Mouse (Mus musculus) neutrophil, adult 5-6 weeks (primary cell): ENCODE measurements at regions not wholly inside any gene's neighbourhood (a gene's known extent, or its start where the extent isn't known, plus 50 kb on each side); places are given as distances from the start of the nearest gene placed in this dataset.

ENCODE experiments used
- ATAC-seq: fragments of 151-379, 151-347 bp; 2 replicates; pipeline ENCODE4 v1.8.0; 2017; ENCODE audit warnings: mild to moderate bottlenecking, moderate TSS enrichment; ENCODE audit not compliant: insufficient number of reproducible peaks, poor library complexity, low FRiP score, severe bottlenecking; ENCODE audit errors: extremely low read depth

DNA sequence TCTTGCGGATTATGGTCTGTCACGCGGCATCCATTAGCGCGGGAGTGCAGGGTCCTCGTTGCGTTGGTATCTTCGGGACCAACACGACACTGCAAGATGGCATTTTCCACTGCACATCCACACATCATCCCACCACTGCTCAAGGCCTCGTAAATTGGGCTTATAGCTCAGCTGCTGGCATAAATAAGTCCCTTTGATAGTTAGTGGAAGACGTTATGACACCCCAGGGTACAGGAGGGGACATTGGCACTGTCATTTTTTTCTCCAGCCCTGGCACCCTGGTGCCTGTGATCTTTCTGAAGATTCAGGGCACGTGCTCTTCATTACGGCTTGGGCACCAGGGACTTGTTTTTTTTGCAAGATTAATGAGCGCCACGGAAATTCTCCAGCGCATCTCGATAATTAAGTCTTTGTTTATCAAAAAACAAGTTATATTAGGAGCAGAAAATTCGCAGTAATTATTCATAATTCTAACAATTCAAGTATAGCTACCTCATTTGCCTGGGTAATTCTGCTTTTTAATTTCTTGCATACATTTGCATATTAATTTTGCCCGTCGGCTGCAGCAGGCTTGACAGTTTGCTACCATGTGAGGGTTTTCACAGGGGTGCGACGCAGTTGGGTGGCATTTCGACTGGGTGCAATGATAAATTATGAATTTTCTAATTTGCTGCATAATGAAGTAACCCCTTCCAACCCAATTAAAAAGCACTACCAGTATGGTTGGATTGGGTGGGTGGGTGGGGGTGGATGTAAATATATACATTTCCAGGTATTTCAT, 119.1 kb downstream of the Vrk1 start:
- no peak for ATAC-seq

DNA sequence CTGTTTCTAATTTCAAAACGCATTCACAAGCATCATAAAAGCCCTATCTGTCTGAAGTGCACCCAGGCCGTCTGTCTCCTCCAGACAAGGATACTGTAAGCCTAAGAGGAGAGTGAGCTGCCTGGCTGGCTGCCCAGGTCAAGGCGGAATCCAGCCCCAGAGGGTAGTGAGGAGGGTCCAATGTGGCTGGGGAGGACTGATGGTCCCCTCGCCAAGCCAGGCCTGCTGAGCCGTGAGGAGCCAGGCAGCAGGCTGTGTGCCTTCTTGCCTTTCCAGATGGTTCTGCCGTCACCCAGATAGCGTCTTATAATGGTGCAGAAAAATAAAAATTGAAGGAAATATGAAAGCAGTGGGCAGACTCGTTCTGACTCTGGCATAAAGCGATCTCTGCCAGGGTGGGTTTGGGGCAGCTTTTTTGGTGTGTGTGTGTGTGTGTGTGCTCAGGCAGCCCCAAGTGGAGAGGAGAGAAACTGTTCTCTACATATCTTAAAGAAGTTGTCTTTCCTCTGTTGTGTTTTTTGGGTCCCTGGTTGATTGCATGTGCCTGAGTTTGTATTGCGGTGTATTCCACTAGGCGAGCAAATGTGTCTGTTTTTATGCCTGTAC, 120.1 kb downstream of the Vrk1 start:
- ATAC-seq: no peak

DNA sequence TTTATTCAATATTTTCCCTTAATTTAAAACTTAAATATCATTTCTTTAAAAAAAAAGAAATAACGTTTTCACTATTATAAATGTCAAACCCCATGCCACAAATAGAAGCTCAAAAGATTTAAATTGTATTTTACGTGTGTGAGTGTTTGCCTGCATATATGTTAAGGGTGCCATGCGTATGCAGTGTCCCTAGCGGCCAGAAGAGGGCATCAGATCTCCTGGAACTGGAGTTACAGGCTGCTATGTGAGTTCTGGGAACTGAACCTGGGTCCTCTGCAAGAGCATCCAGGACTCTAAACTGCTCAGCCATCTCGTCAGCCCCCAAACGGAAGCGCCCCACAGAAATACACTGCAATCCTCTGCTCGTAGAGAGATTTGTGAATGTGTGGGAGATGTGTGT, 122.7 kb downstream of the Vrk1 start:
- no peak for ATAC-seq

DNA sequence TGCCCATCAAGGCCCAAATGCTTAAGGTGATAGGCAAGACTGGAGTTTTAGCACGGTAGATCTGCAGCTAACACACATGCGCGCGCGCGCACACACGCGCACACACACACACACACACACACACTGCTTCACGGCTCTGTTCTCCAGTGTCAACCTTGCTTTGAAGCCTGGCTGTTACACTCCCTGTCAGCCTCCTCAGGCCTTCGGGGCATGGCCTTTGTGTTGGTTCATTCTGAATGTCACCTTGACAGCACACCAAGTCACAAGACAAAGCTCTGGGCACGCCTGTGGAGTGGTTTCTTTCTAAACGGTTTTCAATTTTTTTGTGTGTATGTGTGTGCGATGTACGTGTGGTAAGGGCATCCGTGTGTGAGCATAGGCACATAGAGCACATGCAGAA, 128.4 kb downstream of the Vrk1 start:
- ATAC-seq: no peak

DNA sequence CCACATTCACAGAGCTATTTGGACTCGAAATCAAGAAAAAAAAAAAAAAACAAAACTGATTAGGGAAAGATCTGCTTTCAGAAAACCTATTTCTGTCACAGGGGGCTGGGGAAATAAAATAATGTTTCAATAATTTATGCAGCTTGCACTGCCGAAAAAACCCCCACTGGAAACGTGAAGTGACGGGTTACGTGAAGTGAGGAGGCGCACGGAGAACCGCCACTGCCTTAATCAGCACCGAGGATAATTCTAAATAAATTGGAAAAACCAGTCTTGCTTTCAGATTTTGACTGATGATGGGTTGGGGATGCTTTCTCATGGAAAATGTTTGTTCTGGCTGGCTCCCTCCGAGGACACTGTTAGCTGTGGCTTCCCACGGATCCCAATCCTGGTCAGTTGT, 129.5 kb downstream of the Vrk1 start:
- ATAC-seq: no peak

DNA sequence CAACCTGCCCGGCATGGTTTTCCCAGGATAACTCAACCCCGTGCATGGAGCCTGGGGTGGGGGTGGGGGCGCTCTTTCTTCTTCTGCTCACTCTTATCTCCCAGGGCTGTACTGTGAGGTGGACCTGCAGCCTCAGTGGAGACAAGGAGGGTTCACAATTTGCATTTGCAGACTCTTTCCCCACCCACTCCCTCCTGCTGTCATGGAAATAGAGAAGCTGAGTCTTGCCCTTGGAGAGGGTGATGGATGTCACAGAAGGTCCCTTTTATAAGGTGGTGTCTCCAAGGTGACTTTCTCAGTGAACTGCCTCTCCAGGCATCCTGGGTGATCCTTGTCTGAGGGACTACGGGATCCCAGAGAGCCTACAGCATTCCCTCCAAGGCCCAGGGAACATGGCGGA, 129.9 kb downstream of the Vrk1 start:
- no peak for ATAC-seq

DNA sequence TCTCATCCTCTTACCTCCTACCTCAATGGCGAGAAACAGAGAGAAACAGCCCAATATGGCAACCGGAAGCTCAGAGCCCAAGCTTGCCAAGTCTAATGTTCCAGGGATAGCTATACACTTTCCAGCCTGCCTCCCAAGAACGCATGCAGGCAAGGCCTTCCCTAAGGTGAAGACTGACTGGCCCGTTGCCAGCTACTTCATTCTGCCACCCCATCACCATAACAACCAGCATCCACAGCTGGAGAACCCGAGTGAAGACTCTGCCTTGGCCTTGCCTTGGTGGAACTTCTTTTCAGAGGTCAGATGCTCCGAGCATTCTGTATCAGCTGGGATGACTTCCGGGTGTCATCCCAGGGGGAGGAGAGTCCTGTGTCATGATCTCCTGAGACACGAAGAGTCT, 130.6 kb downstream of the Vrk1 start:
- ATAC-seq: no peak

DNA sequence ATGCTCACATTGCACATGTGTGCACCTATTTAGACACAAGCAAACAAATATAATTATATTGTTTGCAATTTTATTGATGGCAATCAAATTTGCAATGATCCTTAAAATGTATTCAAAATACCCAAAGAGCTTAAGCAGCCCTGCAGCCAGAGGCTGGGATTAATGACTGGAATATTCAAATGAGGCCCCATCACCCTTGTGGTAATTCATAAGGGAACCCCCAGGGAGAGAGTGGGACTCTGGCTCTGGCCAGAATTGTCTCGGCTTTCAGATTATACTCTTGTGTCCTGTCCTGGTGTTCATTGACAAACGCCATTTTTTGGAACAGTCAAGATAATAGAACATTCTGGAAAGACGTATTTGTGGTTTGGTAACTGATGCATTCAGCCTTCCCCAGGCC, 133.5 kb downstream of the Vrk1 start:
- no peak for ATAC-seq

DNA sequence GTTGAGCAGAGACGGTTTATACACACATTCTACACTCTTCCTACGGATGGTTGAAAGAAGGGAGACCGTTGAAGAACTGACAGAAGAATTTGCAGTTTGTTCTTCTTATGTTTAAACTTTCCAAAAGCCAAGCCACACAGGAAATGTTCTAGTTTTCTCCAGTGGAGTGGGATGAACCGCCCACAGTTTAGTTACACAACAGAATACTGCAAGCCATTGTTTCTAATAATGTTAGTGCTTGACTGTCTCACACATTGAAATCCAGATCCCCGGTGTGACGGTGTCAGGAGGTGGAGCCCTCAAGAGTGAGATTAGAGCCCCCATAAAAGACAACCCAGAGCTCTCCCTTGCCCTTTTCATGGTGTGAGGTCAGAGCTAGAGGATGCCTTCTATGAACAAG, 146.8 kb downstream of the Vrk1 start:
- no peak for ATAC-seq

DNA sequence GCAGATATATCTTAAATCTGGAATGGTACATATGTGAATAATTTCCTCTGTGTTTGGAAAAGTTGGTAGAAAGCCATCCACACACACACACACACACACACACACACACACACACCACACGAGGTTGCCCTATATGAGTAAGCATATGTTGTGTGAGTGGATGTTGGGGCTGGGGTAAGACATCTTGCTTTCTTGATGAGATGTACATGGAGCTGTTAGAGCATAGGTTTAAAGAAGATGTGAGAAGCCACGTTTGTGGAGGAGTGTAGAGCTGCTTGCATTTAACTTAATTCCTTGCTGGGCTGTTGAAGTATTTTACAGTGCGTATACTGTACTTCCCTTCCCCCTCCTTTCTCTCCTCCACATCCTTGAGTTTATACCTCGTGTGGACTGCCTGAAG, 147.8 kb downstream of the Vrk1 start:
- ATAC-seq: no peak

DNA sequence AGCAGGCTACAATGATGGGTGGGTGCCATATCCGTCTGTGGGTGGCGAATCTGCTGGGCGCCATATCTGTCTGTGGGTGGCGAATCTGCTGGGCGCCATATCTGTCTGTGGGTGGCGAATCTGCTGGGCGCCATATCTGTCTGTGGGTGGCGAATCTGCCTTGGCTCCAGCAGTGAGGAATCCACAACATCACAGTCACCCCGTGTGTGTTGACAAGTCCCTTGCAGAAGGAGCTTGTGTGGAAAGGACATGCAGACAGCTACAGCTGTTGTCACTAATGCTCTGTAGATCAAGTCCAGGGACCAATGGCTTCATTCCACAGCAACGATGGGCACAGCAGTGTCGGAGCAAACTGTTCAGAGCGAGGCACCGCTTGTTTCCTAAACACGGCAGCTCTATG, 148.6 kb downstream of the Vrk1 start:
- no peak for ATAC-seq

DNA sequence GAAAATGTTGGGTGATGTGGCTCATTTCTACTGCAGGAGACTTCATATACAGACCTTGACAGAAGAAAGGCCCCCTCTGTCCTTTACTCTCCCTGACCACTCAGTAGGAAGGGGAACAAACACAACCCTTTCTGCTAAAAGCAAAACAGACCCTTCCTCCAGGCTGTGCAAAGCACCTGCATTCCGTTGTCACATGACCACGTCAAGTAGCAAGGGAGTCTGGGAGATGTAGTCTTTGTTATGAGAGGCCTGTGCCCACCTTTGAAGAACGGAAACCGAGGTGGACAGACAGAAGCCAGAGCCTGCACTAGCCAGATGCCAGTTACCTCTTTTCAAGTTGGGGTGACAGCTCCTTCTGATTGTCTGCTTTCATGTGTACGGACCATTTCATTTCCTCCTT, 161.3 kb downstream of the Vrk1 start:
- ATAC-seq: no peak

DNA sequence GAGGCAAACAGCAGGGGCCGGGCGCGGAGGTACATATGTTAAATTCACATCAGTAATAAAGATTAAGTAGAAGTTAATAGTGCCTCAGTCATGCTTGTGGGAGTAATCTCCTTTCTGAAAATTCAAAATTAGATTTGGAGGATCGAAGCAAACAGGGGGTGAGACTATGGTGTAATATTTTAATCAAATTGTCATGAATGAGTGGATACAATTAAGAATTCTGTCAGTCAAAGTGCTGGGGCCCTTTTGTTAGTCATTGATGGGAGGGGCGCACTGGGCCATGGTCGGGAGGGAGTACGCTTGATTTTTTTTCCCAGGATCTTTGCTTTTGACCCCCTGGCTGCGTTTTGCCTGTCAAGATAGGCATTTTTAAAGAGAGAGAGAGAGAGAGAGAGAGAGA, 163.2 kb downstream of the Vrk1 start:
- no peak for ATAC-seq

DNA sequence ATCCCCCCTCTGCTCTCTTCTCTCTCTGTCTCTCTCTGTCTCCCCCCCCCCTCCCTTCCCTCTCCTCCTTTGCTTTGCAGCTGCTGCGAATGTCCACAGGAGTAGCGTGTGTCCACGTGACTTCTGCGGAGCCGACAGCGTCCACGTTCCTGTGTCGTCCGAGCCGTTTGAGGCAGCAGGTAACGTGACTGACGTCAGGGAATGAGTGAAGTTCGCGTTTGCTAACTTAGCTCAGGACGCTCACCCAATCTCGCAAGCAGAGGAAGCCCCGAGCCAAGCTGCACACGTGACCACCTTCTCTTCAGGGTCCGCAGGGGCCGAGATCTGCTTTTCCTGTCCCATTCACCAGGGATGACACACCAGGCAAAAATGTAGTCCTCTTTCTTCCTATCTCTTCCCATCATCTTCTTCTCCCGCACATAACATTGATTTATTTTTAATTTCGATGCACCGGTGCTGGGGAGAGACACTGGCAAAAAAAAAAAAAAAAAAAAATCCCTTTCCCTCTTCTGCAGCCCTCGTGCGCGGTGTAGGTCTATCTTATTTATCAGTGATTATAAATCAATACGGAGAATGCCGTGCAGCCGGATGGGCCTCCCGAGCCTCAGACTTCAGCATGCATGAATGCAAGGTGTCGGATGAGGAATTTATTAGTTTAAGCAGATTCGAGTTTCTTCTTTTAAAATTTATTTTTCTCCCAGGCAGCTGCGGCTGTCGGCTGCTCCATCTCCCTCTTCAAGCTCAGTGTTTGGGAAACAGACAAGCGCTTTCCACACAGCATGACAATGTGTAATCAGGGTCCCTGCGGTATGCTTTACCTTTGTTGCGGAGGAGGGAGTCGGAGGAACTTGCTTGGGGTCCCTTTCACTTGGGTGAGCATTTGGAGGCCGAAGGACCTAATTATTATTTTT, 164.3 kb downstream of the Vrk1 start:
- no peak for ATAC-seq

DNA sequence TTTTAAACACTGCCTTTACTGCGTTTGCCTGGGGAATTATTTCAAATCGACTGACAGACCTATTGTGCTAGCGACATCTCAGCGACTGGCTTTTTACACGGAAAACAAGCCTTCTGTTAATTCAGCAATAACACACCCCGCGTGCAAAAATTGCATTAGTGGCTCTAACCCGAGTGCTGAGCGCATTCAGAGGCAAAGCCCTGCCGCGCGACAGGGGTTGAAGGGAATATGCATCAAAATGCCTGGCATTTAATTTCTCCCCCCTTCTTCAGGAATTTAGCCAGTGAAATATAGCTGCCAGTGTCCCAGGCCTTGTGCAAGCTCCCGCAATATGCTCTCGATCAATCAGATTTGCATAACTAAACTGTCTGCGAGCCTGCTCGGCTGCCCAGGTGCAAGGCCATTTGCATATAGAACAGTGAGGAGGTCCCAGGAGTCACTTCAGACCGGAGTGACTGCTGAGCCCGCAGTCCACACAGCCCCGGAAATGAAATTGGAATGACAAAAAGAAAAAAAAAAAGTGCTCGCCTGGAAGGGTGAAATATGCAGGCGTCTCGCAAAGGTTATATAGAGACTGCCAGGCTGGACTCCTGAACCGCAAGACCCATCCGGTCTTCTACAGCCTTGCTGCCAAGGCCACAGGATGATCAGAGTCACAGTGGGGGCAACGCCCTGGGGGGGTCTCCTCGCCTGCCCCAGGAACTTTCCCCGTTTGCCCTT, 165.1 kb downstream of the Vrk1 start:
- ATAC-seq: no peak

DNA sequence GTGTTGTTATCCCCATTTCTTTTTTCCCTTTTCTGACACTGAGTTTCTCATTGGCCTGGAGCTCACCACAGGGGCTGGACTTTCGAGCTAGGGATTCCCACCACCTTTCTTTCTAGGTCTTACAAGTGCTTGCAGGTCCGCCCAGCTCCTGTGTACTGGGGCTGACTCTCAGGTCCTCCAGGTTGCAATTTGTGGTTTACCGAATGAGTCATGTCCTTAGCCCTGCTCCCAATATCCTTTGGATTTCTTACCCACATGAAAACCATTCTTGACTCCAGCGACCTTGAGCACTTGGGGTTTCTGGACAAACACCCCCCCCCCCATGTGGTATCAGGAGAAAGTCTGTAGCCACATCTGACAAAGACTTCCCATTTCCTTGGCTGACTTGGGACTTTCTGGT, 167.3 kb downstream of the Vrk1 start:
- no peak for ATAC-seq

DNA sequence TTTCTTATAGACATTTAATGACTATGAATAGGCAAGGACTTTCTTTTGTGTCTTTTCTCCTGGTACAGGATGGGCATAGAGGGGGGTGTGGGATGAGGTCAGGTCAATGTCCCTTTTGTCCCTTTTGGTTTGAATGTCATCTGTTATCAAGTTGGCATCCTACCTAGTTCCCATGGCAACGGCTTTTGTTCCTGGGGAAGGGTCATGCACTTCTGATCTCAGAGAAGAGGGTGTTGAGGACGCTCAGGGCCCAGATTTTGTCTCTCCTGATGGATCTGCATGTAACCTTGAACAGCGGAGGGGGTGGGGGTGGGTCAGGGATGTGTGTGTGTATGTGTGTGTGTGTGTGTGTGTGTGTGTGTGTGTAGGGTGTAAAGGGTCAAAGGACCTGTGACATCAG, 167.8 kb downstream of the Vrk1 start:
- ATAC-seq: no peak

DNA sequence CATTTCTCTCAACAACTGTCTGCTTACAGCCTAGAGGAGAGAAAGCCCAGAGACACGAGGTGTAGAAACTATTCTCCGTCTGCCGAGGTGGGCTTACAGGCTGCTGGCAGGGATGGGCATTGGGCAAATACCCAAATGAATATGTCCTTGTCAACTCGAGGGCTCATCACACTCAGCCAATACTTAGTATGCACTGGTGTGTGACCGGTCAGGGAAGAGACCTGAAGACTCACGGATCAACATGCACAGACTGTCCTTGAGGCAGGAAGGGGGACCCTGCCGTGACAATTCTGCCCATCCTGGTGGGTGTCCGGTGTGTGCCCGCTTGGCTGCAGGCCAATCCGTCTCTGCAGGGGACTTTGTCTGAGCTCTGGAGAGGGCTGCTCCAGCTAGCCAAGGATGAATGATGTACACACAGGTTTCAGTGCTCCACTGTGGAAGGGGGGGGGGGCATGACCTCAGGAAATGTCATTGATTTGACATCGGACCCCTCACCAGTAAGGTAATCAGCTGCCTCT, 168.7 kb downstream of the Vrk1 start:
- ATAC-seq: no peak

DNA sequence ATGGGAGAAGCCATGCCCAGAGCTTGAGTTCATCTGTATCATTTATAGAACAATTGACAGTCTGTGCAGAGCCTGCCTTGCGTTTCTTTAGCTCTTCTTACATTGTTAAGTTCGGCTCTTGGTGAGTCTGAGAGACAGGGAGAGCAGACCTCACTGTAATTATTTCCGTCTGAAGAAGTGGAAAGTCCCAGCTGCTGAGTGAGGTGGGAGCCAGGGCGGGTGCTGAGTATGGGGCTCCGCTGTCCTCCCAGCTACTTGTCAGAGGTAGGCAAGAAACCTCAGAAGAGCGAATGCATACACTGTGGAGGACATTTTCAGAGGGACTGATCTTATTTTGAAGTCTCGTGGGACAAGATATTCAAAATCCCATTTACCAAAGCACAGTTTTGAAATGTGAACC, 172.9 kb downstream of the Vrk1 start:
- no peak for ATAC-seq
